Mouse (Mus musculus) lung, postnatal 4 days (tissue): ENCODE measurements around the gene Wwc2.
A peak's percentile ranks its signal among the peaks of the same experiment; 100 is the strongest.

Source experiments
- DNase-seq, 2 experiments: peaks; one replicate each; pipeline ENCODE4 v3.0.0; 2021

Wwc2 gene

GRCm38 (mm10) chr8:47936386-47936785 is 54.3 kb downstream of the Wwc2 start:
- no peak for DNase-seq

GRCm38 (mm10) chr8:47935461-47935860 is 55.3 kb downstream of the Wwc2 start:
- DNase-seq = no peak

GRCm38 (mm10) chr8:47933087-47933486 is 57.6 kb downstream of the Wwc2 start:
- DNase-seq = no peak

GRCm38 (mm10) chr8:47932028-47932790 is 58.5 kb downstream of the Wwc2 start:
- peak; percentile 56 to 60 for DNase-seq

- no peak for DNase-seq
These were observed 59.4 kb downstream of the Wwc2 start for GRCm38 (mm10) chr8:47931371-47931770.

GRCm38 (mm10) chr8:47929615-47930014 is 61.1 kb downstream of the Wwc2 start:
- DNase-seq = no peak

GRCm38 (mm10) chr8:47928604-47929185 is 62.0 kb downstream of the Wwc2 start:
- peak in 1 of 2 experiments; percentile 23 for DNase-seq

GRCm38 (mm10) chr8:47924921-47925320 is 65.8 kb downstream of the Wwc2 start:
- peak; percentile 39 to 52 for DNase-seq

- no peak for DNase-seq
These were observed 67.9 kb downstream of the Wwc2 start for GRCm38 (mm10) chr8:47922816-47923215.

GRCm38 (mm10) chr8:47922011-47922410 is 68.7 kb downstream of the Wwc2 start:
- peak in 1 of 2 experiments; percentile 13 for DNase-seq

GRCm38 (mm10) chr8:47920575-47921144 is 70.1 kb downstream of the Wwc2 start:
- no peak for DNase-seq

- no peak for DNase-seq
These were observed 73.4 kb downstream of the Wwc2 start for GRCm38 (mm10) chr8:47917060-47918035.

GRCm38 (mm10) chr8:47915521-47915920 is 75.2 kb downstream of the Wwc2 start:
- no peak for DNase-seq

- DNase-seq = no peak
These were observed 75.8 kb downstream of the Wwc2 start for GRCm38 (mm10) chr8:47914946-47915345.

- no peak for DNase-seq
These were observed 76.6 kb downstream of the Wwc2 start for GRCm38 (mm10) chr8:47914161-47914560.

- no peak for DNase-seq
These were observed 77.1 kb downstream of the Wwc2 start for GRCm38 (mm10) chr8:47913621-47914020.

GRCm38 (mm10) chr8:47909681-47910080 is 81.0 kb downstream of the Wwc2 start:
- no peak for DNase-seq

- DNase-seq = no peak
These were observed 83.7 kb downstream of the Wwc2 start for GRCm38 (mm10) chr8:47907056-47907455.

- no peak for DNase-seq
These were observed 84.6 kb downstream of the Wwc2 start for GRCm38 (mm10) chr8:47906142-47906541.

GRCm38 (mm10) chr8:47905256-47905655 is 85.5 kb downstream of the Wwc2 start:
- DNase-seq = no peak

GRCm38 (mm10) chr8:47904004-47904403 is 86.7 kb downstream of the Wwc2 start:
- peak in 1 of 2 experiments; percentile 44 for DNase-seq

GRCm38 (mm10) chr8:47902704-47903103 is 88.0 kb downstream of the Wwc2 start:
- no peak for DNase-seq

- DNase-seq = no peak
These were observed 90.4 kb downstream of the Wwc2 start for GRCm38 (mm10) chr8:47900361-47900760.
